Mouse (Mus musculus) thymus, postnatal 10 days (tissue): ENCODE data around the gene Vmn2r48.
"Not testable (repeated sequence)": the region's sequence is repeated elsewhere in the genome, so short reads cannot be mapped to it uniquely, and the experiment has no call there.

Experiments used
- DNase-seq, 2 experiments: peaks; one replicate each; pipeline ENCODE4 v3.0.0; 2021; ENCODE audit warnings: low spot score in 2 of 2

Gene Vmn2r48

GRCm38 (mm10) chr7:9953485-9953884 is at the start of gene Vmn2r48:
Gene Vmn2r48 (minus strand): TSS chr7:9953585.
- DNase-seq = not testable (repeated sequence)

- not testable (repeated sequence) for DNase-seq
Measured at GRCm38 (mm10) chr7:9992157-9992556, 38.8 kb upstream of the Vmn2r48 start, which contains the start of gene Vmn2r49. Gene Vmn2r49 (minus strand): TSS chr7:9992257.
